In the genomic region with DNA sequence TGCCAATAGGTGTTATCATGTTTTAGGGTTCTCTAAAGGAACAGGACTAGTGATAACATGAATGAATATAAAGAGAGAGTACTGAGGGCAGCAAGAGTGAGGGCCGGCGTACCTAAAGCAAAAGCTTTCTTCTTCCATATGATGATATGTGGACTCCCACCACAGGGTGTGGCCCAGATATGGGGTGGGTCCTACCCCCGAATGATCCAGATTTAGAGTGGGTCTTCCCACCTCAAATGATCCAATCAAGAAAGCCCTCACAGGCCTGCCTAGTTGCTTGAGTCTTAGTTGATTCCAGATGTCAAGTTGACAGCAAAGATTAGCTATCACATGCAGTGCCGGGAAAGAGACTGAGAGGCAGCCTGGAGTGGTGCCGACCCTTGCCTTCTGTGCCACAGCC, we compare ENCODE assay signal across 18 mouse cellular contexts.
"Had no signal": no experiment of that assay in that cellular context is flagged by ENCODE, and none has a peak within 500 bp of the region (broad histone marks: within the 10 kb centered on the region; RNA-seq: fewer than 3 reads in every experiment).

No protein-coding gene starts in this region.

- H3K27me3 ChIP-seq: midbrain, embryonic 13.5 days; neural tube, embryonic 13.5 days; neural tube, embryonic 15.5 days had no signal

- H3K9me3 ChIP-seq: midbrain, embryonic 10.5 days; midbrain, embryonic 13.5 days; neural tube, embryonic 13.5 days; neural tube, embryonic 15.5 days had no signal

- ATAC-seq: midbrain, embryonic 13.5 days; midbrain, embryonic 16.5 days had no signal

- H3K9ac ChIP-seq: lung, embryonic 14.5 days; midbrain, embryonic 13.5 days; neural tube, embryonic 13.5 days; neural tube, embryonic 15.5 days had no signal

- H3K27ac ChIP-seq: midbrain, embryonic 10.5 days; midbrain, embryonic 13.5 days; neural tube, embryonic 13.5 days; neural tube, embryonic 15.5 days had no signal

- H3K4me1 ChIP-seq: midbrain, embryonic 13.5 days; neural tube, embryonic 13.5 days; neural tube, embryonic 15.5 days had no signal

- H3K4me2 ChIP-seq: lung, embryonic 14.5 days; midbrain, embryonic 13.5 days; neural tube, embryonic 13.5 days; neural tube, embryonic 15.5 days had no signal

- H3K4me3 ChIP-seq: midbrain, embryonic 10.5 days; midbrain, embryonic 13.5 days; myocyte; neural tube, embryonic 13.5 days; neural tube, embryonic 15.5 days had no signal

- DNase-seq: lung, adult 18-20 months; lung, embryonic 14.5 days; lung, postnatal 10 days; lung, postnatal 4 days; retina, postnatal 1 day; right cerebral cortex, adult 18-20 months; right cerebral cortex, postnatal 25 days; right cerebral cortex, postnatal 4 days; spleen, adult 18-20 months; thymus, adult 18-20 months; thymus, postnatal 14 days; thymus, postnatal 36 days had no signal
